Mouse (Mus musculus) heart, embryonic 10.5 days (tissue): ENCODE data around the gene Ubn1. TPM values are rescaled to one million over a fixed set of nuclear protein-coding genes. Genes with fewer than 3 reads are reported as not detected.

ENCODE experiments used
- DNase-seq: peaks from one replicate; pipeline ENCODE4 v3.0.0-alpha.2; 2017; ENCODE audit warnings: low spot score
- H3K27ac ChIP-seq: fragments of 300-500 bp; sonication (generic); 2 replicates; pipeline ENCODE4 v1.5.1; 2016; ENCODE audit warnings: mild to moderate bottlenecking
- H3K27me3 ChIP-seq: fragments of 300-500 bp; sonication (generic); 2 replicates; pipeline ENCODE4 v1.6.1; 2016; ENCODE audit warnings: mild to moderate bottlenecking; ENCODE audit not compliant: poor library complexity, insufficient read depth, severe bottlenecking
- H3K36me3 ChIP-seq: fragments of 300-500 bp; sonication (generic); 2 replicates; pipeline ENCODE4 v1.6.1; 2016; ENCODE audit warnings: mild to moderate bottlenecking, moderate library complexity
- H3K4me1 ChIP-seq: fragments of 300-500 bp; sonication (generic); 2 replicates; pipeline ENCODE4 v1.6.1; 2016; ENCODE audit warnings: mild to moderate bottlenecking
- H3K4me3 ChIP-seq: fragments of 300-500 bp; sonication (generic); 2 replicates; pipeline ENCODE4 v1.5.1; 2016; ENCODE audit warnings: mild to moderate bottlenecking, moderate library complexity
- H3K9me3 ChIP-seq: fragments of 300-500 bp; sonication (generic); 2 replicates; pipeline ENCODE4 v1.6.1; 2016; ENCODE audit warnings: mild to moderate bottlenecking, moderate library complexity
- WGBS: fragments of 180-500 bp; shearing (Covaris S2); methylation state at CpG from one replicate; pipeline ENCODE4 v1.1.7; 2016; 5-methylcytosine and 5-hydroxymethylcytosine counted together
- polyA plus RNA-seq: library from polyadenylated mRNA; unstranded; fragments of >200 nt; fragmentation: Nextera tagmentation; extraction: Ambion mirVana; gene quantifications from 2 replicates; pipeline ENCODE4 v1.2.1, GENCODE M21; 2016

Ubn1 gene
- polyA plus RNA-seq, 1 experiment from 2014 or later, result 15.7 TPM

- Histone ChIP-seq H3K4me1 (peaks cover 6% of the 10 kb centered on the region; the same call in 1 of the 2 replicates), H3K9me3 (no peaks in the 10 kb centered on the region), H3K27me3 (no peaks in the 10 kb centered on the region), H3K27ac (no peak overlapping the region), H3K4me3 (no peak overlapping the region), H3K36me3 (peaks cover 6% of the 10 kb centered on the region)
- WGBS, result 89% methylated on average over 5 of the region's 5 CpGs
- no peak for DNase-seq
Measured at GRCm38 (mm10) chr16:5093285-5093684, 43.4 kb downstream of the Ubn1 start.

DNA sequence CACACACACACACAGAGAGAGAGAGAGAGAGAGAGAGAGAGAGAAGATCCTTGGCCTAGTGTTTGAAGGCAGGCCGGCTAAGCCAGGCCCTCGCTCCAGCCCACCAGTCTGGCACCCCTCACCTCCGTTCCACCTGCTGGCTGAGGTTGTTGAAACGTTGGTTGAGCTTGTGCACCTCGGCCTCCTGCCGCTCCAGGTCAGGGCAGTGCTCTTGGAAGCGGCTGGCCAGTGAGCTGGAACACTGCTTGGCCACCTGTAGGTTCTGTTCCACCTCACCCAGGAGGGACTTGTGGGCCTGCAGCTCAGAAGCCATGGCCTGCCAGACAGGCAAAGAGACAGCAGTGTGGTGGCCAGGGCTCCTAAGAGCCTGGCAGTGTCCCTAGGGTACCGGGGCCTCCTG, 46.6 kb downstream of the Ubn1 start:
- WGBS, result 79% methylated on average over 8 of the region's 8 CpGs
- H3K9me3 ChIP-seq, result no peaks in the 10 kb centered on the region
- no peaks in the 10 kb centered on the region for H3K4me1 ChIP-seq

GRCm38 (mm10) chr16:5101000-5101399, 51.1 kb downstream of the Ubn1 start:
- DNase-seq, result no peak
- no peak overlapping the region for H3K4me3 ChIP-seq
- no peaks in the 10 kb centered on the region for H3K9me3 ChIP-seq
- no peak overlapping the region for H3K27ac ChIP-seq
- H3K36me3 ChIP-seq, result no peaks in the 10 kb centered on the region
- 57% methylated on average over 6 of the region's 6 CpGs for WGBS
- H3K4me1 ChIP-seq, result no peaks in the 10 kb centered on the region
- H3K27me3 ChIP-seq, result peaks cover 11% of the 10 kb centered on the region; the same call in 1 of the 2 replicates

More for the DNA sequence above, 46.6 kb downstream of the Ubn1 start:
- DNase-seq, result no peak
- Histone ChIP-seq H3K27ac (no peak overlapping the region), H3K4me3 (no peak overlapping the region), H3K27me3 (0 out of 2 replicates have a peak, but pooled peaks cover 6% of the 10 kb centered on the region), H3K36me3 (no peaks in the 10 kb centered on the region)

GRCm38 (mm10) chr16:5109877-5110276, 60.0 kb downstream of the Ubn1 start:
- 80% methylated on average over 7 of the region's 7 CpGs for WGBS
- no peaks in the 10 kb centered on the region for H3K9me3 ChIP-seq
- H3K4me3 ChIP-seq, result no peak overlapping the region
- no peaks in the 10 kb centered on the region for H3K36me3 ChIP-seq
- peaks cover 17% of the 10 kb centered on the region for H3K4me1 ChIP-seq
- no peak overlapping the region for H3K27ac ChIP-seq
- 0 out of 2 replicates have a peak, but pooled peaks cover 5% of the 10 kb centered on the region for H3K27me3 ChIP-seq
- DNase-seq, result no peak

- peaks cover 25% of the 10 kb centered on the region for H3K4me1 ChIP-seq
- no peak overlapping the region for H3K4me3 ChIP-seq
- peaks cover 11% of the 10 kb centered on the region; the same call in 1 of the 2 replicates for H3K27me3 ChIP-seq
- no peaks in the 10 kb centered on the region for H3K36me3 ChIP-seq
- no peak overlapping the region for H3K27ac ChIP-seq
- 82% methylated on average over 3 of the region's 3 CpGs for WGBS
- DNase-seq, result no peak
- no peaks in the 10 kb centered on the region for H3K9me3 ChIP-seq
Measured at GRCm38 (mm10) chr16:5111021-5111420, 61.2 kb downstream of the Ubn1 start.

- 67% methylated on average over 4 of the region's 4 CpGs for WGBS
- peaks cover 6% of the 10 kb centered on the region; the same call in 1 of the 2 replicates for H3K27me3 ChIP-seq
- no peaks in the 10 kb centered on the region for H3K9me3 ChIP-seq
- no peak overlapping the region for H3K27ac ChIP-seq
- no peaks in the 10 kb centered on the region for H3K36me3 ChIP-seq
- DNase-seq, result no peak
- peaks cover 25% of the 10 kb centered on the region for H3K4me1 ChIP-seq
- H3K4me3 ChIP-seq, result no peak overlapping the region
Measured at GRCm38 (mm10) chr16:5113002-5113550, 63.2 kb downstream of the Ubn1 start.

- Histone ChIP-seq H3K36me3 (no peaks in the 10 kb centered on the region), H3K27ac (no peak overlapping the region), H3K4me1 (peaks cover 25% of the 10 kb centered on the region), H3K9me3 (no peaks in the 10 kb centered on the region), H3K27me3 (peaks cover 6% of the 10 kb centered on the region; the same call in 1 of the 2 replicates), H3K4me3 (no peak overlapping the region)
- no peak for DNase-seq
- WGBS, result 61% methylated on average over 2 of the region's 2 CpGs
Measured at GRCm38 (mm10) chr16:5113582-5113981, 63.7 kb downstream of the Ubn1 start.

DNA sequence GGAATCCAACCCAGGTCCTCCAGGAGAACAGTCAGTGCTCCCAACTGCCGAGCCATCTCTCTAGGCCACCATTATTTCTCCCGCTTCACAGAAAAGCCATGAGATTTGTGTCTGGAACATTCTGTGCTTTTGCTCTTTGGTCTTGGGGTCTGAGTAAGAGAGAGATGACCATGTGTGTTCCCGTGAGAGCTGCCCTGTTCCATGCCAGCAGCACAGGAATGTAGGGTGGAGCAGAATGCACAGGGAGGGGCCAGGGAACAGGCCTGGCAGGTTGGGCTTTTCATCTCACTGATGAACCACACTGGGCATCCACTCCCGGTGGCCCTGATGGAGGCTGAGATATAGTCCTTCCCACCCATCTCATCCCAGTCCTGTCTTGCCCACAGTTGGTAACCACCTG, 69.5 kb downstream of the Ubn1 start:
- peaks cover 20% of the 10 kb centered on the region; the same call in 1 of the 2 replicates for H3K4me1 ChIP-seq
- H3K36me3 ChIP-seq, result no peaks in the 10 kb centered on the region
- H3K27ac ChIP-seq, result no peak overlapping the region
- DNase-seq, result no peak
- H3K9me3 ChIP-seq, result no peaks in the 10 kb centered on the region
- H3K4me3 ChIP-seq, result no peak overlapping the region
- whole genome bisulfite sequencing, result 74% methylated on average over 4 of the region's 4 CpGs
- H3K27me3 ChIP-seq, result peaks cover 41% of the 10 kb centered on the region

- Histone ChIP-seq H3K27me3 (peaks cover 41% of the 10 kb centered on the region), H3K27ac (no peak overlapping the region), H3K9me3 (no peaks in the 10 kb centered on the region), H3K4me3 (no peak overlapping the region), H3K36me3 (no peaks in the 10 kb centered on the region), H3K4me1 (peaks cover 20% of the 10 kb centered on the region; the same call in 1 of the 2 replicates)
- 75% methylated on average over 4 of the region's 4 CpGs for WGBS
- DNase-seq, result no peak
Measured at GRCm38 (mm10) chr16:5119845-5120244, 70.0 kb downstream of the Ubn1 start.

- DNase-seq, result no peak
- peaks cover 58% of the 10 kb centered on the region for H3K27me3 ChIP-seq
- no peaks in the 10 kb centered on the region for H3K36me3 ChIP-seq
- no peak overlapping the region for H3K4me3 ChIP-seq
- H3K9me3 ChIP-seq, result no peaks in the 10 kb centered on the region
- no peak overlapping the region for H3K27ac ChIP-seq
- 52% methylated on average over 6 of the region's 6 CpGs for WGBS
- peaks cover 12% of the 10 kb centered on the region; the same call in 1 of the 2 replicates for H3K4me1 ChIP-seq
Measured at GRCm38 (mm10) chr16:5123476-5123875, 73.6 kb downstream of the Ubn1 start.

DNA sequence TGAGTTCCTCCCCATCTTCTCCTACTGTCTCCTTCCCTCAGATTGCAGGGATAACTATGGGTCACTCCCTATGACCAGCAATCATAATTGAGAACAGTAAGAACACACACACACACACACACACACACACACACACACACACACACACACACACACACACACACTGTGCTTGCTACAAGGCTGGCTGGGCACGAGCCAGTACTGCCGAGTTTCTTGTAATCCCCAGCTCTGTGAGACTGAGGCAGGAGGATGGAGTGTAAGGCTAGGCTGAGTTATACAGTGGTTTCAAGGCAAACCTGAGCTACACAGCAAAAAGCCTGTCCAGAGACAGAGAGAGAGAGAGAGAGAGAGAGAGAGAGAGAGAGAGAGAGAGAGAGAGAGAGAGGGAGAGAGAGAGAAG, 80.3 kb downstream of the Ubn1 start:
- Histone ChIP-seq H3K27me3 (peaks cover 90% of the 10 kb centered on the region), H3K4me1 (peaks cover 20% of the 10 kb centered on the region), H3K4me3 (no peak overlapping the region), H3K36me3 (no peaks in the 10 kb centered on the region), H3K27ac (no peak overlapping the region), H3K9me3 (no peaks in the 10 kb centered on the region)
- DNase-seq, result no peak
- WGBS, result 54% methylated on average over 2 of the region's 2 CpGs

GRCm38 (mm10) chr16:5130766-5131165, 80.9 kb downstream of the Ubn1 start:
- H3K9me3 ChIP-seq, result no peaks in the 10 kb centered on the region
- no peak overlapping the region for H3K4me3 ChIP-seq
- 28% methylated on average over 4 of the region's 4 CpGs for WGBS
- peaks cover 23% of the 10 kb centered on the region for H3K4me1 ChIP-seq
- H3K36me3 ChIP-seq, result no peaks in the 10 kb centered on the region
- H3K27me3 ChIP-seq, result peaks cover 93% of the 10 kb centered on the region
- no peak for DNase-seq
- no peak overlapping the region for H3K27ac ChIP-seq

DNA sequence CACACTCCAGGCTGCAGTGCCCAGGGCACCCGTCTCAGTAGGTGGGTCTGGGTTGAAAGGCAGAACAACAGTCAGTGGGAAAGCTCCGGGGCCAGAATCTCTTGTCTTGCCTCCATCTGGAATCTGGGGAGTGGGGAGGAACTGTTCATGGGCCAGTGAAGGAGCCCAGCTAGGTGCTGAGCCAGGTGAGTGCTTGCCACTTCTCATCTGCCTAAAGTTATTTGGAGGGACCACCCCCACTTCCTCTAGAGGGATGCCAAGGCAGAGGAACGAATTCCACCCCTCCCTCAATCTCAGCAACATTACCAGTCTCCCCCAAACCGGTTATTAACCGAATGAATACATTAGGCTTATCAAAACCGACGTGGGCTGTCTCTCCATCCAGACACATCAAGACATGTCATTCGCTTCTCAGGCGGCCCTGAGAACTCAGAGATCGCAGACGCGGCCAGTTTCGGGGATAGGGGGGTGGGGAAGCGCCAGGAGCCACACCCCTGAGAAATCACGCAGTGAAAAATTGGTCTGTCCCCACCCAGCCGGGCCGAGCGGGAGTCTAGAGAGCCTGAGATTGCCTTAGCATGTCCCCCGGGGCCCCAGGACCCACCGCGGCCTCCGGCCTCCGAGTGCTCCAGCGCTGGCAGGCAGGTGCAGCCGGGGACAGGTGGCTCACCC, 81.5 kb downstream of the Ubn1 start:
- no peaks in the 10 kb centered on the region for H3K36me3 ChIP-seq
- H3K4me3 ChIP-seq, result peak overlapping the region; percentile 61
- no peak for DNase-seq
- H3K9me3 ChIP-seq, result no peaks in the 10 kb centered on the region
- H3K4me1 ChIP-seq, result peaks cover 29% of the 10 kb centered on the region
- H3K27me3 ChIP-seq, result peaks cover 88% of the 10 kb centered on the region
- WGBS, result 6% methylated on average over 25 of the region's 25 CpGs
- H3K27ac ChIP-seq, result no peak overlapping the region
